Mouse (Mus musculus) CD4-positive, CD25-positive, alpha-beta regulatory T cell, adult 4 months (primary cell): ENCODE measurements around the gene Psmd4. TPM values are rescaled to one million over a fixed set of nuclear protein-coding genes. Genes with fewer than 3 reads are reported as not detected.
"Not testable (repeated sequence)": the region's sequence is repeated elsewhere in the genome, so short reads cannot be mapped to it uniquely, and the experiment has no call there.

Source experiments
- ATAC-seq: one replicate; pipeline ENCODE4 v1.8.0; 2017
- polyA plus RNA-seq, 2 experiments: library from polyadenylated mRNA; unstranded; fragments of 100-300 nt; shearing (Covaris generic); gene quantifications; one replicate each; pipeline ENCODE4 v1.2.1; 2017

Gene Psmd4
- polyA plus RNA-seq, 2 experiments from 2014 or later = 171 to 277 TPM

GRCm38 (mm10) chr3:95024551-95024950 lies 17.9 kb downstream of the Psmd4 start:
- no peak for ATAC-seq

- ATAC-seq = not testable (repeated sequence)
Observed at GRCm38 (mm10) chr3:95020956-95021355, 21.5 kb downstream of the Psmd4 start.

DNA sequence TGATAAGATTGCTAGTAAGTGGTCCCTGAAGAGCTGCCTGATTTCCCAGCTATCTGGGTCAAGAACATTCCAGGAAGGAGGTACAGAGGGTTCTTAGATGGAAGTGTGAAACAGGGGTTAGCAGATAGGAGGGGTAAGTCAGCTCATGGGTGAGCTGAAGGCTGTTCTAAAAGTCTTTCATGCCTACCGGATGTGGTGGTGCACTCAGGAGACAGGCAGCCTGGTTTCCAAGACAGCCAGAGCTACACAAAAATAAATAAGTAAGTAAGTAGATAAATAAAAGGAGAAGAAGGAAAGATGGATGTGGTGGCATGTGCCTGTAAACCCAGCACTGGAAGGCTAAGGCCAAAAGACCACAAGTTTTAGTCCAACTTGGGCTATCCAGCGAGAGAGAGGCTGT lies 23.7 kb downstream of the Psmd4 start:
- peak; percentile 13 for ATAC-seq

GRCm38 (mm10) chr3:95016532-95017056 lies 25.8 kb downstream of the Psmd4 start:
- ATAC-seq = no peak

DNA sequence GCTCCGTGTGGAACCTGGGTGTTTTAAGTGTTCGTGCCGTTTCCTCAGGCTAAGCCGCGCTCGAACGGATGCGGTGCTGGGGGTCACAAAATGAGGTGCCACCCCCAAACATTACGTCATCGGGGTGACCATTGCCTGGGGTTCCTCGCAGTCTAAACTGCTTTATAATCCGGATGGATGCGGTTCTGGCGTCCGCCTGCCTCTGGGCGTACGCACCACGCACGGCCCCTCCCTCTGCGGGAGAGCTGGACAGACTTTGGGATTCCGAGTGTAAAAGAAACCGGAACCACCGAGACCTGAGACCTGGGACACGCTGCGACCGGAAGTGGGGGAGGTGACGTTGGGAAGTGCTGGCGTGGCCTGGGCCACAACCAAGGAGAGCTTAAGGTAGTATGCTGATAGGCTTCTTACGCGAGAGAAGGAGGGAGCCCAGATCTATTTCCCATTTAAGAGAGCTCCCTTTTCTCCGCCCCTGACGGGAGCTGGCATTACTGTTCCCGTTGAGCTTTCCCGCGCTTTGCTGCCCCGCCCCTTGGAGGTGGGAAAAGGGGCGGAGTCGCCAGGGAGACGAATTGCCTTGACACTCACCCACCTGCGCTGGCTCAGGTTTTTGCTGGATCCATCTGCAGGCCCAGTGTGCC lies 26.4 kb downstream of the Psmd4 start:
- peak; percentile 60 for ATAC-seq

DNA sequence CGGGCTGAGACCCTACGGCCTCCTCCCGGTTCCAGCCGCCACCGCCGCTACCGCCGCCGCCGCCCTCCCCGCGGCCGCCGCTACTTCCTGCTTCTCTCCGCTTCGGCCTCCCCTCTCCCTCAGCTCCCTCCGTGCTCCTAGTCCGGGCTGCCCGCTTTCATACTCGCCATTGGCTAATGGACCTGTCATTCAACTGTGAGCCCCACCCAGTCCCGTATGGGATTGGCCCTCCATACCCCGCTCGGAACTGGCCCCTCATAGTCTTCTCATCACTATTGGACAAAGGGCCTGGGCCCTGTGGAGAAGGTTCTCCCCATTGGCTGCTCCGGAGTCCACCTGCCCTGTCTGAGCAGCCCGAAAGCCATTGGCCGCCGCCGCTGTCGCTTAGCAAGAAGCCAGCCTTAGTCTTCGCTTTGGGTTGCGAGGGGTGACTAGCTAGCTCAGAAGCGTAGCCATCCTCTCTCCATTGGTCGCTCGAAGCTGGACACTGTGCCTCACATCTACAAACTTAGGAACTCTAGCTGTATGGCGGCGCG lies 27.0 kb downstream of the Psmd4 start, which contains the start of gene Zfp687:
TSS of gene Zfp687 (minus strand) at position 112 of the 536 bp plus-strand sequence.
- ATAC-seq = peak; percentile 88

- ATAC-seq = no peak
Observed at GRCm38 (mm10) chr3:95014428-95015151, 27.8 kb downstream of the Psmd4 start.

DNA sequence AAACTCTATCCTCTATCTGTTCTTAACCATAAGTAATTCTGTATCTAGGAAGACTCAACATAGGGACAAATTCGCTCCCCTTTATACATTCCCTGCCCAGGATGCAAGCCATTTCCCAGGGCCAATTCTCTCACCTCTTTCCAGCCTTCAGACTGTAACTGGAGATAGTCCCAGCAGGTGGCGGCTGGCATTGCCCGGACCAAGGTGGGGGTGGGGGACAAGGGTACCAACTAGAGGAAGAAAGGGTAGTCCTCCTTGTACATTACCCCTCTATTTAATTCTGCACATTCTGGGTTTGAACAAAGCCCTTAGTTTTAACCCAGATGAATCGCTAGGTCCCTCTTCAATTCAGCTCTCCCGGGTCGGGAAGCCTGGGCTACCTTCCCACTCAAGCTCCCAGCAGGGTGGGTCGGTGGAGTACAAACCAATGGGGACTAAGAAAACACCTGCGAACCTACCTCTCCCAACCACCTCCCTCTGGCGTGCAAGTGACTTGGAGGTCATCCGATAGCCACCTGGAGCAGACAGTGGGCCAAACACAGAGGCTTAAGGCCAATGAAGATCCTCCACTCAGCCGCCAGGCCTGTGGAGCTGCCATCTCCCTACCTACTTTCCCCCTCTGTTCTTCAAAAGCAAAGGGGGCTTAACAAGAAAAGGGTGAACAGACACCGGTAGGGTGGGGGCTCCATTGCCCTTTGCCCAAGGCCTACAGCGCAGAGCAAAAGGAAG lies 28.6 kb downstream of the Psmd4 start:
- ATAC-seq = no peak

GRCm38 (mm10) chr3:95012982-95013381 lies 29.4 kb downstream of the Psmd4 start:
- ATAC-seq = no peak

DNA sequence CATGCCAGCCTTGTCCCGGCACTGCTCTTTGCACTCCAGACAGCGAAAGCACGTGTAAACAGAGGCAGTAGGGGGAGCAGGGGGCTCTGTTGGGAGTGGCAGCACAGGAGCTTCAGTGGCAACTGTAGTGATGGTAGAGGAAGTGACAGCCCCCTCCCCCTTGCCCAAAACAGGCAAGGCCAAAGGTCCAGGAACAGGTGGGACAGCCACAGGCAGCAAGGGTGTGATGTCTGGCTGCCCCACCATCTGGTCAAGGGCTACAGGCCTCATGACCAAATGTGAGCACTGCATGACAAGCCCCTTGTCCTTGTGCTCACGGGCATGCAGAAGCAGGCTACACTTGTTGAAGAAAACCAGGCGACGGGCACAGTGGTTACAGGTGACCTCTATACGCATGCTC lies 32.0 kb downstream of the Psmd4 start:
- no peak for ATAC-seq

DNA sequence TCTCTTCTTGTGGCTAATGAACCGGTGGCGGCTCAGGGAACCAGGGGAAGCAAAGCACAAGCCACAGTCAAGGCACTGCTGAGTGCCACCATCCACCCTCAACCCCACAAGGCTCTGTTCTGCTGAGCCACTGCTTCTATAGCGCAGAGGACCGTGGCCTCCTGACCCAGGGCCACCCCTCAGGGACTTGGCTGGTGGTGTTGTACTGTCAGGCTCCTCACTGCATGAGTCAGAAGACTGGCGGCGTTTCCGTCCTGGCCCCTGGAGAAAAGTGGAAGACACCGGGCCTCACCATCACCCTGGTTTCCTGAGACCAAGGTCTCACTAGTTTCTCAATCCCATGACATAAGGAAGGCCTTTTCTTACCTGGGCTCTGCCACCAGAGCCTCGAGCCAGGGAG lies 34.7 kb downstream of the Psmd4 start:
- no peak for ATAC-seq

- no peak for ATAC-seq
Observed at GRCm38 (mm10) chr3:95005651-95006050, 36.8 kb downstream of the Psmd4 start.

DNA sequence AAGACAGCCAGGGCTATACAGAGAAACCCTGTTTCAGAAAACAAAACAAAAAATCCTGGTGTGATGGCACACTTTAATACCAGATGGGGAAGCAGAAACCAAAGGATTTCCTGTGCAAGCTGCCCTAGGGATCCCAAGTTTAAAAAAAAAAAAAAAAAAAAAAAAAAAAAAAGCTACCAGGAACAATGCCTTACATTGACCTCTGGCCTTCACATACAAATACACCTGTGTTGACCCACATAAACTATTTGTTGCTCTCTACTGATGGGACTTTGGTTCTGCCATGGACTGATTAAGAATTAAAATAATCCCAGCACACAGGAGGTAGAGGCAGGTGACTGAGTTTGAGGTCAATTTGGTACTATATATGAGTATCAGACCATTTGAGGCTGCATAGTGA lies 39.1 kb downstream of the Psmd4 start:
- no peak for ATAC-seq

DNA sequence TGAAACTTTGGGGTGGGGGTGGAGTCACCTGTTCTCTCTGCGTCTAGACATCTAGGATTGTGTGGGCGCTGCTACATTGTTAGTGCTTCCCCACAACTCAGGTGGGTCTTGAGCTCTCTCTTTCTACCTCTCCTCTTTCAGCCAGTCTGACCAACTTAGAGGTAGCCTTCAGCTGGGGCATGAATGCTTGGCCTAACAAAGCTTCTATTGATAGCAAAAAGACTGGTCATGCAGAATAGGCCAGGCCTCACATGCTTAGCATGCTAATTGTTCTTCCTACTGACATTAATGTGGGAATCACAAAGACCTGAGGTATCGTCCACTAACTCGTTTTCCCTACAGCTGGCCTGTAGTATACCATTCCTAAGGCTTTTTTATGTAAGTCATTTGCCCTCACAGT lies 39.8 kb downstream of the Psmd4 start:
- ATAC-seq = no peak

DNA sequence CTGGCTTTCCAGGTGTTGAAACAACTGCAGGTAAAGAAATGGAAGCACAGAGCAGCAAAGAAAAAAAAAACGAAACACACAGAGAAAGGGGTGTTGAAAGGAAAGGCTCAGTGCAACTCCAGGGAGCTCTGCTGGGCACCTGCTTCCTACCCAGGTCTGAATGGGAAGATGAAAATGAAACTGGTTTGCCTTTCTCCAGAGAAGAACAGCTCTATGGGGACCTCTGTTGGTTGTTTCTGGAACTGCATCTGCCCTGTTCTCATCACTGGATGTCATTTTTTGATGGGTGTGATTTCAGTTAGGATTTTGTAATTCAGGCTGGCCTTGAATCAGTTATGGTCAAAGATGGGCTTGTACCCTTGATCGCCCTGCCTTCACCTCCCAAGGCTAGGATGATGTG lies 45.5 kb downstream of the Psmd4 start:
- peak; percentile 90 for ATAC-seq

GRCm38 (mm10) chr3:94989159-94989761 lies 53.2 kb downstream of the Psmd4 start:
- ATAC-seq = no peak

DNA sequence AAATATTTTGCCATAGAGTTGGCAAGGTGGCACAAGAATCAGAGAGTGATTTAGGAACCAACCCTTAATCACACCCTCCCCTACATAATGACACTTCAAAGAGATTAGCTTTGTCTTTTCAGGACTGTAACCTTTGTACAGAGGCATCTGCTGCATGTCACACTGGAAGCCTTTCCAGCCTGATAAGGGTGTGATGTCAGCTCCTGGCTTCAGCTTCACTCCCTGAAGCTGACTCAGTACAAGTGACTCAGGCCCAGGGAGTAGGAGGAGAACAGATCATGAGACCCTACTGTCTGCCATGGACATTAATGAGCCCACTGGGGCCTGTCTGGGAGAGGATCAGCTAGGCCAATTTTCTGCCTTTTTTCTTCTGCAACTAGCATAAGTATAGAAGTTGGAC lies 54.8 kb downstream of the Psmd4 start:
- ATAC-seq = no peak

- no peak for ATAC-seq
Observed at GRCm38 (mm10) chr3:94985513-94985912, 56.9 kb downstream of the Psmd4 start.

- ATAC-seq = no peak
Observed at GRCm38 (mm10) chr3:94984312-94984711, 58.1 kb downstream of the Psmd4 start.
